Mouse (Mus musculus) fat pad, adult 2 months (tissue): ENCODE measurements at regions not wholly inside any gene's neighbourhood (a gene's known extent, or its start where the extent isn't known, plus 50 kb on each side); places are given as distances from the start of the nearest gene placed in this dataset.

ENCODE experiments used
- DNase-seq: peaks from one replicate; pipeline ENCODE4 v3.0.0-alpha.2; 2011; ENCODE audit warnings: low read depth, low spot score; ENCODE audit errors: extremely low read depth

DNA sequence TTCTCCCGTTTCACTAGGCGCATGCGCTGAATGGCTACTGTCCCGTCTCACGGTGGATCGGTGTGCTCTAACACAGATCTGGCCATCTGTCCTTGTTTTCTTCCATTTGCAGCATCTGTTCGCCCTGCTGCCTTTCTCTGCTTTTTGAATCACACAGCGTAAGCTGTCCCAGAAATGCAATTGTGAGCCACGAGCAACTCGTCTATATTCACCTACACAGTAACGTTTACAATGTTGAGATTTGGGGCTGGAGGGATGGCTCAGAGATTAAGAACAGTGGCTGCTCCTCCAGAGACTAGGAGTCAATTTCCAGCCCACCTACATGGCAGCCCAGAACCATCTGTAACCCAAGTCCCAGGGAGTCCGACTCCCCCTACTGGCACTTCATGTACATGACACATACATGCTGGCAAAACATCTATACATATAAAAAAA lies 72.2 kb upstream of the Cnot2 start:
- DNase-seq, result no peak

DNA sequence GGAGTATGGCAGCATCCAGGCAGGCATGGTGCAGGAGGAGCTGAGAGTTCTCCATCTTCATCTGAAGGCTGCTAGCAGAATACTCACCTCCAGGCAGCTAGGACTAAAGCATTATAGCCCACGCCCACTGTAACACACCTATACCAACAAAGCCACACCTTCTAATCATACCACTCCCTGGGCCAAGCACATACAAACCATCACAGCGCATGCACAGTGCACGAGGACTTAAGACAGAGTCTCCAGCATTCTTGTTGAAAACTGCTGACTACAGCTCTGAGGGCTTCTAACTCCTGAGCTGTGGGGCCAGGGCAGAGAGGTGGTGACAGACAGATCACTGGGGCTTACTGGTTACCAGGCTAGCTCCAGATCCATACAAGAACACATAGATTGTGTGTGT lies 68.0 kb upstream of the Cnot2 start:
- no peak for DNase-seq

DNA sequence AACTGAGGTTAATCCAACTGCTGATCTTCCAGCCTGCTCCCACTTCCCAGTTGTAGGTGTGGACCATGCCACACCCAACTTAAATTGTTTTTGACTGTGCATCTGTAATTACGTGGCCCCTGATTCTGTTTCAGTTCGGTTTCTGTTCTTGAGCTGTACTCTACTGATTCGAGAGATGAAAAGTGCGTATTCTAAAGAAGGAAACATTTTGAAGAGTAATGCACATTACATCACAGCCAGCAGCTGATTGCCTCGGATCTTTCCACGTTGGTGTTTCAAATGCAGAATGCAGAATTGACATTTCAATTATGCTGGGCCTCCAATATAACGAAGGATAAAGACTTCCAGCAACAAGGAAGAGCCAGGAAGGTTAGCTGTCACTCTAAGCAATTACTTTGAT lies 64.7 kb upstream of the Cnot2 start:
- DNase-seq, result no peak

DNA sequence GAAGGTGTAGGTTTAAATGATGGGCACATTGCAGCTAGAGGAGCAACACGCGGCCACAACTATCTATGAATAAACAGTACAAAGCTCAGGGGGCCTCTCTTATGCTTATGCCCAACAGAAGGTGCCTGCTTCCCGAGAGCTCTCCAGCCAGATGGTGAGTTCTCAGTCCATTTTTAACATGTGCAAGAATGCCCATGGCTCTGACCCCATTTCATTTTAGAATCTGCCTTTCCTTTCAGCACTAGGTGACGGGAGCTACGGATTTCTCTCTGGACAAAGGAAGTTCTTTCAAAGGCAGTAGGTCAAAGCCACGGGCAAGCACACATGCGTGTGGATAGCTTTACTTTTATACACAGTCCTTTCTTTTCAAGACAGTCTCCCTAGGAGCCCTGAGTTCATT lies 64.3 kb upstream of the Cnot2 start:
- DNase-seq, result no peak

DNA sequence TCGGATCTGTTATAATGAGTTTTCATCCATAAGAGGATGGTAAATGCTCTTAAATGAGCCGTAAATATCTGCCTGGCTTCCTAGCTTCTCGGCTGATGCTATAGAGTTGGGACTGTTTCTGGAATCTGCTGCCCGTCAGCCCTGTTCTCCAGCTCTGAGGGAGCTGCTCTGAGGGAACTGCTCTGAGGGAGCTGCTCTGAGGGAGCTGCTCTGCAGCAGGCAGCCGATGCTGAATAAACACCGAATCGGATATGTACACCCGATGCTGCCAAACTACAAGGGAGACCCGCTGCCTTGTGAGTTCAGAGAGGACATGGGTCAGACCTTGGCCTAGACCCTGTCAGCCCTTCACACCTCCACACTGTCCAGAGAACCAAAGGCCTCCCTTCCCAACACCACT lies 63.8 kb upstream of the Cnot2 start:
- no peak for DNase-seq
